Comparison of ENCODE assay signal across 10 mouse cellular contexts in the genomic region with DNA sequence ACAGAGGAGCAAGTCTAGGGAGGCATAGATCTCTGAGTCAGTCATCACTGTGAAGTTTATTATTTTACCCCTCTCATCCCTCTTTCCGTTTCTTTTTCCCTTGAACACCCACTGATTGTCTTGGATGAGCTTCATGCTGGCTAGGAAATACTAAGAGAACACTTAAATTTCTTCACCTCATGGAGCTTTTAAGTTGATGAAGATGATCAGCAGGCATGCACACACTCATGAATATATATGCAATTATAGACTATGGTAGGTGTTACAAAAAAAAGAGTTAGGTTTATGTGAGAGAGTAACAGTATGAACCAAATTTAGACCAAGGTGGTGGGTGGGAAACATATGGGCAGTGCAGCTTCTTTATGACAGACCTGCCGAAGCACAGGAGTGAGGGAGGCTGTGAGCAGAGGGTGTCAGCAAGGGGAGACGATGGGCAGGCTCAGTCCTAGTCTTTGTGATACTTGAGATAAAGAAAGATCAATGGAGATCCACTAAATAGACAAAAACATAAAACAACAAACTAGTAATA.
"Had no signal": no experiment of that assay in that cellular context is flagged by ENCODE, and none has a peak within 500 bp of the region (broad histone marks: within the 10 kb centered on the region; RNA-seq: fewer than 3 reads in every experiment).

No protein-coding gene starts in this region.

- H3K27ac ChIP-seq: intestine, embryonic 15.5 days; kidney, embryonic 15.5 days; limb, embryonic 13.5 days; liver, embryonic 14.5 days; midbrain, embryonic 12.5 days had no signal

- DNase-seq: kidney, adult 2 months; kidney, postnatal 14 days; lung, adult 18-20 months; spleen, adult 18-20 months; thymus, postnatal 36 days had no signal

- H3K4me3 ChIP-seq: intestine, embryonic 15.5 days; kidney, embryonic 15.5 days; limb, embryonic 13.5 days; midbrain, embryonic 12.5 days had no signal
